Mouse (Mus musculus) urinary bladder, postnatal 4 days (tissue): Measurements from ENCODE around the gene Csf3.
"Not testable (repeated sequence)": the region's sequence is repeated elsewhere in the genome, so short reads cannot be mapped to it uniquely, and the experiment has no call there.

Experiments
- DNase-seq, 2 experiments: peaks; one replicate each; pipeline ENCODE4 v3.0.0; 2021 to 2022; ENCODE audit warnings: low spot score in 2 of 2

Csf3 gene

DNA sequence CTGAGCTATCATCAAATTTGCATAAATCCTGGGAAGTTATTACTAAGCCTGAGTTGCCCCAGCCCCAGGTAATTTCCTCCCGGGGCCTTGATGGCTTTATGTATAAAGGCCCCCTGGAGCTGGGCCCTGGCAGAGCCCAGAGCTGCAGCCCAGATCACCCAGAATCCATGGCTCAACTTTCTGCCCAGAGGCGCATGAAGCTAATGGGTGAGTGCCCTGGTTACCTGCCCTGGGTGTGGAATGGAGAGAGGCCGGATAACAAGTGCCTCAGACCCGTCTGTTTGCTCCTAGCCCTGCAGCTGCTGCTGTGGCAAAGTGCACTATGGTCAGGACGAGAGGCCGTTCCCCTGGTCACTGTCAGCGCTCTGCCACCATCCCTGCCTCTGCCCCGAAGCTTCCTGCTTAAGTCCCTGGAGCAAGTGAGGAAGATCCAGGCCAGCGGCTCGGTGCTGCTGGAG is at the start of gene Csf3:
Csf3 (plus strand) TSS at position 51 of the 458 bp plus-strand sequence.
- no peak for DNase-seq

- not testable (repeated sequence) for DNase-seq
Observed at GRCm38 (mm10) chr11:98655076-98655475, 46.0 kb upstream of the Csf3 start.

GRCm38 (mm10) chr11:98660517-98660916 is 40.5 kb upstream of the Csf3 start:
- DNase-seq, result no peak

DNA sequence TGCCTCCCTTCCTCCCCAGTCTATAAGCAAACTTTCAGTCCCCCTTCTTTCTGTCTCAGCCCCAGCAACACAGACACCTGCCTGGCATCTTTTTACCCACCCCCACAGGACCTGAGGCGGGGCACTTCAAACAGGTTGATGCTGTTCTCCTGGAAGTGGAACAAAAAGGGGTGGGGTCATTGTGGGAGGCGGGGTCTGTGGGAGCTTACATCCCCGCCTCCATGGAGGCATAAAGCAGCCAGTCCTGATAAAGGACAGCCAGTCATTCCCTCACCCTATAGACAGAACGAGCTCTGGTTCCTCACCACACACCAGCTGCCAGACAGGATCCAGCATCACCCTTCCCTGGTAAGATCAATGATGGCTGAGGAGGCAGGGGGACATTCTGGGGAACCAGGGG is 37.0 kb upstream of the Csf3 start, which contains the start of gene Gsdma:
Gsdma (plus strand) TSS at position 261 of the 400 bp plus-strand sequence.
- no peak for DNase-seq

DNA sequence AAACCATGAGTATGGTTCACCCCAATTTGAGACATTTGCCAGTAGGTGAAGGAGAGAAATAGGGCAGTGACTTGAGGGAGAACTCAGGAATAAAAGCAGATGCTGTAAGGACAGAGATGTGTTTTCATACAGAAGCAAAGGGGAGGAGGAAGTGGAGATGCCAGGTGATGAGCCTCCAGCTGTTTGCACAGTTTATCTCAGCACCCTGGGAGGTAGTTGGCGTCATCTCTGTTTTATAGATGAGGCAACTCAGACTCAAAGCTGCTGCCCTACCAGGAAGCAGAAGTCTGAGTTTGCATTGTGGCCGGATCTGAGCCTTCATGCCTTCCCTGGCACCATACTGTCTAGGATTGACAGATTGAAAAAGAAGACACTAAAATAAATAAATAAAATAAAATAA is 32.1 kb upstream of the Csf3 start:
- no peak for DNase-seq

- no peak for DNase-seq
Observed at GRCm38 (mm10) chr11:98671284-98671815, 29.7 kb upstream of the Csf3 start.

- no peak for DNase-seq
Observed at GRCm38 (mm10) chr11:98671857-98672256, 29.2 kb upstream of the Csf3 start.

- DNase-seq, result no peak
Observed at GRCm38 (mm10) chr11:98672482-98672881, 28.6 kb upstream of the Csf3 start.

DNA sequence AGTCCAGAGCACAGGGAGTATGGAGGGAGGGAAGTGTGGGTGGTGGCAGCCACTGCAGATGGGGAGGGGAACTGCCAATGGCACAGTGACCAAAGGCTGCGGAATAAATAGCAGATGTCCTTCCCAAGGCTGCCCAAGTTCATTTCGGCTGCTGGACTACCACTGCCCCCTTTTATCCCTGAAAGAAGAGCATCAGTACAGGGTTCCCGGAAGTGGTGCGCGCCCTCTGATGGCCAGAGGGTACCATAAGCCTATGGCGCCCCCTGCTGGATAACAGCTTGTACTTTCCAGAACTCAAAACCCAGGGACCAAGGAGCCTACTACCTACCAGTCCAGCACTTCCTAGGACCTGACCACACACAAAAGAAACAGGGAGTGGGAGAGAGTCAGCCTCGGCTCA is 27.9 kb upstream of the Csf3 start:
- peak in 1 of 2 experiments; percentile 37 for DNase-seq

DNA sequence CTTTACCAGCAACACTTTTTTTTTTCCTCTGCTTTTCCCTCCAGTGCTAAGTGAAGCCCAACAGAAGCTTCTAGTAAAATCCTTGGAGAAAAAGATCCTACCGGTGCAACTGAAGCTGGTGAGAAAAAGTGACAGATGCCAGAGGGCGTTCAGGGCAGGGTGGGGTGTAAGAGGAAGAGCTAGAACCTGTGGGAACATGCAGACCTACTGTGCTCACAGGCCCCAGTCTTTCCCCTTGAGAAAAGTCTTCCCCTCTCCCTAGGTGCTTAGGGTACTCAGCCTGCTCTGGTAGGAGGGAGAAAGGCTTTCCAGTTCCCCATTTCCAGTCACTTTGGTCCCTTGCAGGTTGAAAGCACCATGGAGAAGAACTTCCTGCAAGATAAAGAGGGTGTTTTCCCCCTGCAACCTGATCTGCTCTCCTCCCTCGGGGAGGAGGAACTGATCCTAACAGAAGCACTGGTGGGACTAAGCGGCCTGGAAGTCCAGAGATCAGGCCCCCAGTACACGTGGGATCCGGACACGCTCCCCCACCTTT is 25.2 kb upstream of the Csf3 start:
- no peak for DNase-seq

DNA sequence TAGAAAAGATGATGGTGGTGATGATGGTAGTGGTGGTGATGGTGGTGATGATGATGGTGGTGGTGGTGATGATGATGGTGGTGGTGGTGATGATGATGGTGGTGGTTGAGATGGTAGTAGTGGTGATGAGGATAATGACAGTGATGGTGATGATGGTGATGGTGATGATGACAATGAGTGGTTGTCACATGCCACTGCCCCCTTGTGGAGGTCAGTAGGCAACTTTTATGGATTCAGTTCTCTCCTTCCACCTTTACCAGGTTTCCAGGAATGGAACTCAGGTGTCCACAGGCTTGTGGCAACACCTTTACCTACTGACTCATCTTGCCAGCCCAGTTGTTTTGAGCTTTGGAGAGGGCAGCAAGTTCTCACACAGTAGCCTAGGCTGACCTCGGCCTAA is 21.0 kb upstream of the Csf3 start:
- DNase-seq, result no peak

GRCm38 (mm10) chr11:98680595-98680994 is 20.5 kb upstream of the Csf3 start:
- not testable (repeated sequence) for DNase-seq

GRCm38 (mm10) chr11:98681186-98681585 is 19.9 kb upstream of the Csf3 start:
- no peak for DNase-seq

- peak; percentile 94 to 95 for DNase-seq
Observed at GRCm38 (mm10) chr11:98681786-98682745, 19.0 kb upstream of the Csf3 start, which contains the start of gene Psmd3. Gene Psmd3 (plus strand): TSS chr11:98682554.

GRCm38 (mm10) chr11:98682811-98683210 is 18.3 kb upstream of the Csf3 start:
- DNase-seq, result no peak

DNA sequence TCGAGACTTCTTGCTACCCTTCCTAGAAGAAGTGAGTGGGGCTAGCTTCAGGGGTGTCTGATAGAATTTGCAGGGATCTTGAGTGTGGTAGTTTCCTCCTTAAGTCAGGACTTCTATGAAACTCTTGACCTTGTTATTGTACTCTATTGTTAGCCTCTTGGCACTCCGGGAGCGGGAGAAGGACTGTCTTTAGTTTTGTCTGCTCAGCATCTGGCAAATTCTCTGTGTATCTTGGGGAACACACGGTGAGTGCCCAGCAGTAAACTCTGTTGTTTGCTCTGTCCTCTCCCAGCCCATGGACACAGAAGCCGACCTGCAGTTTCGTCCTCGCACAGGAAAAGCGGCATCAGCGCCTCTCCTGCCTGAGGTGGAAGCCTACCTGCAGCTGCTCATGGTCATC is 15.4 kb upstream of the Csf3 start:
- no peak for DNase-seq

- no peak for DNase-seq
Observed at GRCm38 (mm10) chr11:98686976-98687375, 14.1 kb upstream of the Csf3 start.

- DNase-seq, result no peak
Observed at GRCm38 (mm10) chr11:98688009-98688408, 13.1 kb upstream of the Csf3 start.

DNA sequence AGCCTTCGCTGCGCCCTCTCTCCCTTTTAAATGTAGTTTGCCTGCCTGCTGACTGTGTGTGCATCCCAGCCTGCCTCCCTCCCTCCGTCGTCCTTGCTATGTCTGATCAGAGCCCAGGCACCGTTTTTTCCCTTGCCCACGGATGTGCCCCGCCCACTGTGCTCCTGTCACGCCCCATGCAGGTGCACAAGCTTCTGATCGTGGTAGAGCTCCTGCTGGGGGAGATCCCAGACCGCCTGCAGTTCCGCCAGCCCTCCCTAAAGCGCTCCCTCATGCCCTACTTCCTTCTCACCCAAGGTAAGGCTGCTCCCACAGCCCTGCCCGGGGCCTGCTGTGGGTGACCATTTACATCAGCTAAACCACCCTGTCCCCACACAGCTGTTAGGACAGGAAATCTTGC is 7.9 kb upstream of the Csf3 start:
- DNase-seq, result no peak

DNA sequence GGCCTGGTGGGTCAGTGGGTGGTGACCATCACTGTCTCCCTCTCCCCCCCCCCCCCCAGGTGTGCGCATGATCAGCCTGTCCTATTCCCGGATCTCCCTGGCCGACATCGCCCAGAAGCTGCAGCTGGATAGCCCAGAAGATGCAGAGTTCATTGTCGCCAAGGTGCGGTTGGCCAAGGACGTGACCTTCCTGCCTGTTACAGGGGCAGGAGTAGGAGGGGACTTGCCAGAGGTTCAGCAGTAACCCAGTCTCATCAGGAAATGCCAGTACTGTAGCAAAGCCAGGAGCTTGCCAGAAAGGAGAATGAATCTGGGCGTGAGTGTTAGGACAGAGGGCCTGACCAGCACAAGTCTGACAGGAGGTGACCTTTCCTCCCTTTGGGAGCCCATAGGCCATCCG is 7.3 kb upstream of the Csf3 start:
- DNase-seq, result no peak

DNA sequence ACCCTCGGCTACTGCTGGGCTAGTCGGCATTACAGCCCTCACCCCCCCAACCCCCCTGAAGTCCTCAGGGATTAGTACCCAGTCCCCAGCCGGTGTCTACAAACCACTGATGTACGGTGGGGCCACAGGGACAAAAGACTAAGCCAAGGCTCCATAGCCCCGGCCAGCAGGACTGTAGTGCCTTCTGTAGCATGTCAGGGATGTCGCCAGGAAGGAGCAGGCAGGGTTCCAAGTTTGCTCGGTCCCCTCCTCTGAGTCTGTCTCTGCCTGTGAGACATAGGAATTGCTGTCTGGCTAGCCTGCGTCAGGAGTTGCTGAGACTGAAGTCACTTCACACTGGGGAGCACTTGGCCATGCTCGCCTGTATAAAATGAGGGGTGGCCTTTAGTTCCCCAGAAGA is 6.8 kb upstream of the Csf3 start:
- no peak for DNase-seq

DNA sequence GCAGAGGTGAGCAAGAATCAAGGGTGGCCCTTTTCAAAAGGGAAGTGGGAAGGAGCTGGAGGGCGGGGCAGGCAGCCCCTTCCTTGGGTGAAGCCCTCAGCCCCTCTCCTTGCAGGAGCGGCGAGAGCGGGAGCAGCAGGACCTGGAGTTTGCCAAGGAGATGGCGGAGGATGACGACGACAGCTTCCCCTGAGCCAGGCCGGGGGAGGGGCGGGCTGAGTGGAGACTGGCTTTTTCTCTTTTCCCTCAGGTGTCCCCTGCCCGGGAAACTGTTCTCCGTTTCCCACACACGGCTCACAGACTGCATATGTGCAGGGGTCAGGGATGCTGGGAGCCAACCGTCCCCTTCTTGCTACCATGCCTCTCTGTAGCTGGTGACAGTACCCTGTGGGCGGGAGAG is 5.7 kb upstream of the Csf3 start:
- no peak for DNase-seq
